Mouse (Mus musculus): ENCODE data around the gene Neu1.

Neu1 gene

DNA sequence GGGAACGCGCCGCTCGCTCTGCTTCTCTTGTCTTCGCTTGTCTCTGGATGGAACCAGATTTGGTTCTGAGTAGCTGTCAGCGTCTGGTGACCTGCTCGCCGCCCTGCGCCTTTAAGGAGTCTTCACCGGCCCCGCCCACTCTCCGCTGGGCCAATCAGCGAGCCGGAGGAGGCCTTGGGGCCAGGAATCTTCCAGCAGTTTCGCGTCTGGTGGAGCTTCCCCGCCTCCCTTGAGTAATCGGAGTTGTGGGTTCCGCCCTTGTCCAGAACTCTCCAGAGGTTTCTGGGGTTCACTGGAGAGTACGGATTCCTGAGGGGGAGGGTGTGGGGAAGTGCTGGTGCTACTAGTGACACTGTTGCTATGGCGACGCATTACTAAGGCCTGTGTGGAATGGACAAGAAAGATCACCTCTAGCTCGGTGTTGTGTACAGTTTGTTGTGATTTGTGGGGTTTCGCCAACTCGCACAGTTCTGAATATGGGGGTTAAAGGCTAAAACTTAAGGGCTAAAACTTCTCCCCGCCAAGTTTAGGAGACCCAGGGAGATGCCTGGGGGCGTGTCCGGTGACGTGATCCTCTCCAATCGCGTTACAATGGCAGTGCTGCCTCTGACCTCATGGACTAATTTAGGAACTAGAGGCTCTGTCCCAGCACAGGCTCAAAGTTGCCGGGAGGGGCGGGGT is 41.2 kb downstream of the Neu1 start, which contains the start of the genes Hspa1a and Hspa1l:
Hspa1a (minus strand) TSS at position 88 of the 681 bp plus-strand sequence.
Hspa1l (plus strand) TSS at position 635 of the 681 bp plus-strand sequence.
- DNase-seq: peak; percentile 80

DNA sequence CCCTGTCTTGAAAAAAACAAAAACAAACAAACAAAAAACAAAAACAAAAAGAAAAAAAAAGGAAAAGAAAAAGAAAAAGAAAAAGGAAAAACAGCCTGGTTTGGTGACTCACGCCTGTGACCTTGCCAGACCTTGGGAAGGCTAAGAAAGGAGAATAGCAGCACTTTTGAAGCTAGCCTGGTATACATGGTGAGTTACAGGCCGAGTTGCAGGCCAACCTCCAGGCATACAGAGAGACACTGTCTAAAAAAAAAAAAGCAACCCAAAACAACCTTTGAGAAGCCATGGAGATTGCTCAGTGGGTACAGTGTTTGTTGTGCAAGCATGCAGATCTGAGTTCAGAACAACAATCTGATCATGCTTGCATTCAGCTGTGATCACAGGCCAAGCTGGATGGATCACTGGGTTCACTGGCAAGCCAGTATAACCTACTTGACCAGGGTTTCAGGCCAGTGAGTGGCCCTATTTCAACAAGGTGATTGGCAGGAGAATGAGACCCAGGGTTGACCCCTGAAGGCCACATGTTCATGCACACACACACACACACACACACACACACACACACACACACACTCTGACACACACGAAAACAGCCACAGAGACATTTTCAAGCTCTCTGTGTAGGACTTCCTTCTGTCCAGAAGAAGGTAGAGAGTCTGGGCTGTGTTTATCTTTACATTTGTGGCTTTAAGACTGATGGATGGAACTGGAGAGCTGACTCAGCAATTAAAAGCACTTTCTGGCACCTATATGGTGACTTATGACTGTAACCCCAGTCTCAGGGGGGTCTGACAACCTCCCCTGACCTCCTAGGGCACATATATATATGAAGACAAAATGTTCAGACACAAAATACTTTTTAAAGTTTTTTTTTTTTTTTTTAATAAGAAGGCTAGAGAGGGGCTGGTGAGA is 44.8 kb downstream of the Neu1 start:
- DNase-seq: no peak

DNA sequence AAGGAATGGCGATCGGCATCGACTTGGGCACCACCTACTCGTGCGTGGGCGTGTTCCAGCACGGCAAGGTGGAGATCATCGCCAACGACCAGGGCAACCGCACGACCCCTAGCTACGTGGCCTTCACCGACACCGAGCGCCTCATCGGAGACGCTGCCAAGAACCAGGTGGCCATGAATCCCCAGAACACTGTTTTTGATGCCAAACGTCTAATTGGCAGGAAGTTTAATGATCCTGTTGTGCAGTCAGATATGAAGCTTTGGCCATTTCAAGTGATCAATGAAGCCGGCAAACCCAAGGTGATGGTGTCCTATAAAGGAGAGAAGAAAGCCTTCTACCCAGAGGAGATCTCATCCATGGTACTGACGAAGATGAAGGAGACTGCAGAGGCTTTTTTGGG is 45.9 kb downstream of the Neu1 start:
- no peak for DNase-seq

DNA sequence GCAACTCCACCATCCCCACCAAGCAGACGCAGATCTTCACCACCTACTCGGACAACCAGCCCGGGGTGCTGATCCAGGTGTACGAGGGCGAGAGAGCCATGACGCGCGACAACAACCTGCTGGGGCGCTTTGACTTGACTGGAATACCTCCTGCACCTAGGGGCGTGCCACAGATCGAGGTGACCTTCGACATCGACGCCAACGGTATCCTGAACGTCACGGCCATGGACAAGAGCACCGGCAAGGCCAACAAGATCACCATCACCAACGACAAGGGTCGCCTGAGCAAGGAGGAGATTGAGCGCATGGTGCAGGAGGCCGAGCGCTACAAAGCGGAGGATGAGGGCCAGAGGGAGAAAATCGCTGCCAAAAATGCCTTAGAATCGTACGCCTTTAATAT is 47.2 kb downstream of the Neu1 start:
- DNase-seq: no peak

DNA sequence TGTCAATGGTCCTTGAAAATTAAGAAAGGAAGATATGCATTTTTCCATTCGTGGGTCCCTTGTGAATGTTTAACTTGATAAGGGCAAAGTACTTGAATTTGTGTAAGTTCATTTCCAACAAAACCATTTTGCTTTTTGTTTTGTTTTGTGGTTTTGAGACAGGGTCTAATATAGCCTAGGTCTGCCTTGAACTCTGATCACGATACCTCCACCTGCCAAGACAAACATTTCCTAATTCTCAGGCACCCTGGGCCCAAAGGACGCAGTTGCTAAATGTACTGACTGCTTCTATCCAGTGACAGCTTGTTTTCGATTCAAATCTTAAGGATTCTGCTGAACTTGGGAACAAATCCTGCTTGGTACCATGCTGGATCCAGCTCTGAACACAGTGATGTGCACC is 48.6 kb downstream of the Neu1 start:
- no peak for DNase-seq

DNA sequence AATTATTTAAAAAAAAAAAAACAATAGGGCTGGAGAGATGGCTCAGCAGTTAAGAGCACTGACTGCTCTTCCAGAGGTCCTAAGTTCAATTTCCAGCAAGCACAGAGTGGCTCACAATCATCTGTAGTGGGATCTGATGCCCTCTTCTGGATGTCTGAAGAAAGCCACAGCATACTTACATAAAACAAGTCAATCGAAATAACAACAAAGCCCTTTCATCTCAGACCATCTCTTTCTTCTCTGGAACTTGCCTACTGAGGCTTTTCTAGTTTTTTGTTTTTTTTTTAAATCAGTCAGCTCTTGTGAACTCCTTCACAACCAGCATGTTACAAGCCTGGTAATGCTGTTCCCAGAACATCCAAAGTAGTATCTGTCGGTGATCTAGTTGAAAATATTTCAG is 49.6 kb downstream of the Neu1 start:
- no peak for DNase-seq

DNA sequence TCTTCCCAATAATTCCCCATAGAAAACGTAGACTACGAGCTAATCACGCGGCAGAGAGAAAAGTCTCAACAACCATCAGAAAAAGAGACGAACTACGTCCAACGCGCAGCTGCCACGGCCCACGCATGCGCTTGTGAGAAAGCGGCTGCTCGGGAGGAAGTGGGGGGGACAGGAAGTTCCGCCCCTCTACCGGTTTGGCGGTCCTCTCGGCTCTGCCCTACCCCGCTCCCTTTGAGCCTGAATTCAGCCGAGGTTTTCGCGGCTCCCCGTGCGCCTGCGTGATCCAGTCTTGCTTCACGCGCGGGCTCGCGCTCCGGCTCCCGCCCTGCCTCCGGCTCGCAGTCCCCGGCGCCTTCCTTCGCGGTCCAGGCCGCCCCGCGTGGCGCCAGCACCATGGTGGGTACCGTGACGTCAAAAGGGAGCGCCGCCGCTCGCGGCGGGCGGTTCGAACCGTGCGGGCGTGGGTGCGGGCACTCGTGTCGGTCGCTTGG is 50.7 kb downstream of the Neu1 start, which contains the start of gene Lsm2:
Lsm2 (plus strand) TSS at position 173 of the 491 bp plus-strand sequence.
- DNase-seq: peak; percentile 96

DNA sequence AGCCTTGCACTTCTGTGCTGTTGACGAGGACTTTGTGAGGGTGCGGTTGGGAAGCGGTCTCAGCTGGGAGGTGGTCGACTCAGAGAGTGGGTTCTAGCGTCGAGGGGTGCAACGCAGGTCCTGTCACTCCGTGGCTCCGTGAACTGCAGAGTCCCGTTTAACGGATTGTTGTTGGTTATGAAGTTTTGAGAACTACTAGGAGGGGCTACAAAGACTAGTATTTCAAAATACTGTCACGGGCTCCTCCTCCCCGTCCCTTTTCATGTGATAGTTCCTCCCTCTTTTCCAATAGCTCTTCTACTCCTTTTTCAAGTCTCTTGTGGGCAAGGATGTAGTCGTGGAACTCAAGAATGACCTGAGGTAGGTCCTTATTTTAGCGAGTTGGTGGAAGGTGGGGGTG is 51.3 kb downstream of the Neu1 start:
- DNase-seq: no peak

DNA sequence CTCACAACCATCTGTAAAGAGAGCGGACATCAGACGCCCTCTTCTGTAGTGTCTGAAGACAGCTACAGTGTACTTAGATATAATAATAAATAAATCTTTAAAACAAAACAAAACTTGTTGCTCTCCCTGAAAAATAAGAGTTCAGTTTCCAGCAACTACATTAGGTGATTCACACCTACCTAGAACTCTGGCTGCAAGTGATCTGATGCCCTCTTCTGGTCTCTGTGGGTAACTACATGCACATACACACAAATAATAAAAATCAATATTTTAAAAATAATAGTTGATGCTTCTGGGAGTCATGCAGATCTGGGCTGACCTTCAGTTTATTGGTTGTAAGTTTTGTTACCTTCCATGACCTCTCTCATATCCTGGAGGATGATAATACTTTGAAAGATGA is 53.2 kb downstream of the Neu1 start:
- DNase-seq: no peak

Measured in right cerebral cortex, postnatal 25 days (tissue).